Mouse (Mus musculus) T-helper 2 cell (primary cell): Measurements from ENCODE around the gene Fez1.

Experiments used
- in situ Hi-C: fragments of 300-600 bp; cut with MboI, MseI; formaldehyde crosslinking; loops from one replicate; pipeline ENCODE4 v1.15.1; 2025; ENCODE audit warnings: high pct_unique_total_duplicates

Gene Fez1

GRCm38 (mm10) chr9:36890552-36890951 is 68.9 kb downstream of the Fez1 start:
- in situ Hi-C loops: no loop called here

DNA sequence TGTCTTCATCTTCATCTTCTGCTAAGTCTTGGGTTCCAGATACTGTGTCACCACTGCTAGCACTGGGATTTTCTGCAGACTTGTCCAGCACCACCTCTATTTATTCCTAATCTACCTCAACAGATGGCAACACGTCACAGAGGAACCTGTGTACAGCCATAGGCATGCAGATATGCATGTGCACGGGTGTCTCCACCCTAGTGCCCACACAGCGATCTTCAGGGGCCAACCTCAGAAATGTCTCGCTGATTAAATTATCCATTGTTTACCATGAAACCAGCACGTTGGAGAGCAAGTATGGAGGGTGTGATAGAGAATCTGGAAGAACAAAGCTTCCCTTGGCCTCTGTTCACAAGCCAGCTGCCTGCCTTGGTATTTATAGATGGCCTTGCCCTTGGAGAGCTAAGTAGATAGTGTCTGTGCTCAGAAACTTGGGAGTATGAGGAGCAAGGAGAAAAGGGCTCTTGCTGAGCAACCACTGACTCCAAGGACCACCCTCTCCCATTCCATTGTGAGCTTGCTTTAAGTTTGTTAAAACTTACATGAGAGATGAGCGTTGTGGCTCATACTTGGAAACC is 71.8 kb downstream of the Fez1 start:
- in situ Hi-C loops: no loop called here

- in situ Hi-C loops: no loop called here
Measured at GRCm38 (mm10) chr9:36894242-36894641, 72.6 kb downstream of the Fez1 start.

GRCm38 (mm10) chr9:36895009-36895693 is 73.5 kb downstream of the Fez1 start:
- in situ Hi-C loops: no loop called here

GRCm38 (mm10) chr9:36898560-36898959 is 76.9 kb downstream of the Fez1 start:
- in situ Hi-C loops: no loop called here

- in situ Hi-C loops: no loop called here
Measured at GRCm38 (mm10) chr9:36900464-36900863, 78.8 kb downstream of the Fez1 start.

- in situ Hi-C loops: no loop called here
Measured at GRCm38 (mm10) chr9:36905452-36905851, 83.8 kb downstream of the Fez1 start.

- in situ Hi-C loops: no loop called here
Measured at GRCm38 (mm10) chr9:36916362-36916761, 94.7 kb downstream of the Fez1 start.

DNA sequence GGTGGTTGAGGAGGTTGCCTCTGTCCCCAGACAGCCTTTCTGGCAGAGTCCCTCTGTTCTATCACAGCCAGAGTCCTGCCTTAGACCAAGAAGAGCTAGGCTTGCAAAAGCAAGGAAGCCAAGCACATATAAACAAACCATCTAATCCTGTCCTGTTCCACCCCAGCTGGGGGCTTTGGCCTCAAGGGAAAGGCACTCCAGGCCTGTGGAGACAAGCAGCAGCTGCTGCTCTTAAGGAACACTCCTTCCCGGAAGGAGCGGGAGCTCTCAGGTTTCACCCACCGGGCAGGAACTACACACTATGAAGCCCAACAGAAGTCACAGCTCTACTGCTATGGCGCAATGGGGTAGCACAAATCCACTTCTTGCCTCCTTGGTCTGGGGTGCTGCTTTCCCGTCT is 95.3 kb downstream of the Fez1 start:
- in situ Hi-C loops: no loop called here

- in situ Hi-C loops: no loop called here
Measured at GRCm38 (mm10) chr9:36918582-36918981, 96.9 kb downstream of the Fez1 start.

- in situ Hi-C loops: no loop called here
Measured at GRCm38 (mm10) chr9:36919472-36919871, 97.8 kb downstream of the Fez1 start.

GRCm38 (mm10) chr9:36921718-36922415 is 100.2 kb downstream of the Fez1 start:
- in situ Hi-C loops: no loop called here

DNA sequence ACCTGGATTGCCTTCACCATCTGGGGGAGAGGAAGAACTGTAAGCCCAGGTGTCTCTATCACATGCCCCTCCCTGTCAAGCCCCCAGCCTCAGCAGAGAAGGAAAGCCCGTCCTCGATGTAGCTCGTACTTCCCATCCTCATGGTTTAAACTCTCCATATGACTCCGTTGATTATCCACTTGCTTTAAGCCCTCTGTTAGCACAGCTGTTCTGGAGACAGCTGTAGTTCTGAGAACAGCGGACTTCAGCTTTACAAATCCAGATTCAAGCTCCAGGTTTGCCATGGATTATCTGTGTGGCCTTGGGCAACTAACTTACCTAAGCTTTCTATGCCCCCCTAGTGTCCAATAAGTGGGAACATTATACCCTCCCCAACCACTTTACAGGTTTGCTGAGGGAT is 102.1 kb downstream of the Fez1 start:
- in situ Hi-C loops: no loop called here
